22 mouse cellular contexts compared by ENCODE assay signal in genomic region chr8:87816141-87816540, GRCm38 (mm10).
DNase-seq lines count a peak whose midpoint lies in the region; ATAC-seq and TF ChIP-seq lines count a peak whose summit lies in the region.
"Had no signal": no experiment of that assay in that cellular context is flagged by ENCODE, and none has a peak within 500 bp of the region (broad histone marks: within the 10 kb centered on the region; RNA-seq: fewer than 3 reads in every experiment).

No protein-coding gene starts in this region.

- ATAC-seq in forebrain, embryonic 13.5 days = no peak
- no peak for ATAC-seq in forebrain, embryonic 11.5 days (replicated peaks; ENCODE audit: low FRiP score)
- ATAC-seq in neural tube, embryonic 11.5 days (ENCODE audit: insufficient read depth, low FRiP score, low TSS enrichment) = no peak
- ATAC-seq in neural tube, embryonic 15.5 days (ENCODE audit: low FRiP score) = no peak
- no peak for ATAC-seq in hindbrain, postnatal 0 days
- no peak for ATAC-seq in midbrain, postnatal 0 days (ENCODE audit: low FRiP score)
- ATAC-seq: liver, postnatal 0 days had no signal

- no peaks in the 10 kb centered on the region for H3K9me3 ChIP-seq in forebrain, embryonic 13.5 days (replicated peaks)
- no peaks in the 10 kb centered on the region for H3K9me3 ChIP-seq in forebrain, embryonic 11.5 days (ENCODE audit: control insufficient read depth, low read length)
- H3K9me3 ChIP-seq in neural tube, embryonic 11.5 days (ENCODE audit: control insufficient read depth, low read length) = no peaks in the 10 kb centered on the region
- H3K9me3 ChIP-seq in neural tube, embryonic 15.5 days (replicated peaks) = no peaks in the 10 kb centered on the region
- no peaks in the 10 kb centered on the region for H3K9me3 ChIP-seq in hindbrain, postnatal 0 days (ENCODE audit: low read length)
- H3K9me3 ChIP-seq in midbrain, postnatal 0 days (ENCODE audit: low read length) = no peaks in the 10 kb centered on the region
- H3K9me3 ChIP-seq: embryonic facial prominence, embryonic 15.5 days; heart, embryonic 15.5 days; neural tube, embryonic 13.5 days had no signal

- no peak overlapping the region for H3K4me3 ChIP-seq in forebrain, embryonic 13.5 days
- no peak overlapping the region for H3K4me3 ChIP-seq in forebrain, embryonic 11.5 days (ENCODE audit: low read depth, low read length)
- H3K4me3 ChIP-seq in neural tube, embryonic 11.5 days (ENCODE audit: low read depth, low read length) = no peak overlapping the region
- H3K4me3 ChIP-seq in neural tube, embryonic 15.5 days (replicated peaks) = no peak overlapping the region
- H3K4me3 ChIP-seq in hindbrain, postnatal 0 days (ENCODE audit: low read length) = no peak overlapping the region
- no peak overlapping the region for H3K4me3 ChIP-seq in midbrain, postnatal 0 days (ENCODE audit: low read depth, low read length)
- H3K4me3 ChIP-seq: embryonic facial prominence, embryonic 15.5 days; heart, adult 2 months; heart, embryonic 15.5 days; neural tube, embryonic 13.5 days had no signal

- H3K36me3 ChIP-seq in forebrain, embryonic 13.5 days (ENCODE audit: poor library complexity, severe bottlenecking) = no peaks in the 10 kb centered on the region
- no peaks in the 10 kb centered on the region for H3K36me3 ChIP-seq in forebrain, embryonic 11.5 days (ENCODE audit: control insufficient read depth, insufficient read depth, low read length)
- H3K36me3 ChIP-seq in neural tube, embryonic 11.5 days (ENCODE audit: control insufficient read depth, insufficient read depth, low read length) = no peaks in the 10 kb centered on the region
- no peaks in the 10 kb centered on the region for H3K36me3 ChIP-seq in neural tube, embryonic 15.5 days
- H3K36me3 ChIP-seq in hindbrain, postnatal 0 days (ENCODE audit: insufficient read depth, low read length) = no peaks in the 10 kb centered on the region
- no peaks in the 10 kb centered on the region for H3K36me3 ChIP-seq in midbrain, postnatal 0 days (ENCODE audit: insufficient read depth, low read length)
- H3K36me3 ChIP-seq: embryonic facial prominence, embryonic 15.5 days; heart, embryonic 15.5 days; neural tube, embryonic 13.5 days had no signal

- no peaks in the 10 kb centered on the region for H3K27me3 ChIP-seq in forebrain, embryonic 13.5 days
- H3K27me3 ChIP-seq in forebrain, embryonic 11.5 days (ENCODE audit: control insufficient read depth, insufficient read depth, low read length) = no peaks in the 10 kb centered on the region
- no peaks in the 10 kb centered on the region for H3K27me3 ChIP-seq in neural tube, embryonic 11.5 days (ENCODE audit: control insufficient read depth, insufficient read depth, low read length)
- H3K27me3 ChIP-seq in neural tube, embryonic 15.5 days (replicated peaks) = no peaks in the 10 kb centered on the region
- H3K27me3 ChIP-seq in hindbrain, postnatal 0 days (ENCODE audit: insufficient read depth, low read length) = no peaks in the 10 kb centered on the region
- H3K27me3 ChIP-seq in midbrain, postnatal 0 days (ENCODE audit: insufficient read depth, low read length) = no peaks in the 10 kb centered on the region
- H3K27me3 ChIP-seq: embryonic facial prominence, embryonic 15.5 days; heart, embryonic 15.5 days; neural tube, embryonic 13.5 days had no signal

- H3K9ac ChIP-seq in forebrain, embryonic 13.5 days = no peak overlapping the region
- no peak overlapping the region for H3K9ac ChIP-seq in forebrain, embryonic 11.5 days (ENCODE audit: low read length)
- H3K9ac ChIP-seq in neural tube, embryonic 11.5 days (ENCODE audit: low read length) = no peak overlapping the region
- no peak overlapping the region for H3K9ac ChIP-seq in neural tube, embryonic 15.5 days (replicated peaks)
- H3K9ac ChIP-seq in hindbrain, postnatal 0 days (replicated peaks; ENCODE audit: low read length) = no peak overlapping the region
- no peak overlapping the region for H3K9ac ChIP-seq in midbrain, postnatal 0 days (replicated peaks; ENCODE audit: low read length, poor library complexity, severe bottlenecking)
- H3K9ac ChIP-seq: embryonic facial prominence, embryonic 15.5 days; heart, embryonic 15.5 days; liver, postnatal 0 days; neural tube, embryonic 13.5 days had no signal

- DNase-seq in forebrain, embryonic 11.5 days (ENCODE audit: low spot score) = no peak
- DNase-seq in neural tube, embryonic 11.5 days (ENCODE audit: low spot score) = no peak
- DNase-seq in hindbrain, postnatal 0 days (ENCODE audit: low spot score) = peak; percentile 28
- peak; percentile 44 for DNase-seq in midbrain, postnatal 0 days (ENCODE audit: low spot score)
- DNase-seq in adrenal gland, postnatal 4 days (ENCODE audit: low spot score in 2 of 2) = no peak
- DNase-seq in left cerebral cortex, adult 9 months (ENCODE audit: low spot score in 2 of 2) = no peak
- DNase-seq: adrenal gland, postnatal 36 days; cerebellum, postnatal 25 days; embryo, embryonic 11 days; gastrocnemius, postnatal 25 days; heart, adult 2 months; kidney, adult 2 months; kidney, postnatal 4 days; liver, postnatal 0 days; lung, postnatal 10 days; spleen, adult 18-20 months; thymus, postnatal 25 days had no signal

- H3K4me1 ChIP-seq in forebrain, embryonic 13.5 days = peaks cover 29% of the 10 kb centered on the region
- H3K4me1 ChIP-seq in forebrain, embryonic 11.5 days (replicated peaks; ENCODE audit: control insufficient read depth, insufficient read depth, low read length) = 0 out of 2 replicates have a peak, but pooled peaks cover under 1% of the 10 kb centered on the region
- 0 out of 2 replicates have a peak, but pooled peaks cover 8% of the 10 kb centered on the region for H3K4me1 ChIP-seq in neural tube, embryonic 11.5 days (ENCODE audit: control insufficient read depth, insufficient read depth, low read length)
- H3K4me1 ChIP-seq in neural tube, embryonic 15.5 days = peaks cover 29% of the 10 kb centered on the region
- H3K4me1 ChIP-seq in hindbrain, postnatal 0 days (ENCODE audit: insufficient read depth, low read length) = peaks cover 27% of the 10 kb centered on the region
- H3K4me1 ChIP-seq in midbrain, postnatal 0 days (ENCODE audit: insufficient read depth, low read length) = peaks cover 3% of the 10 kb centered on the region; the same call in 1 of the 2 replicates

- WGBS in forebrain, embryonic 13.5 days = 65% methylated on average over 5 of the region's 5 CpGs
- 71% methylated on average over 5 of the region's 5 CpGs for whole genome bisulfite sequencing in forebrain, embryonic 11.5 days
- 60% methylated on average over 5 of the region's 5 CpGs for WGBS in neural tube, embryonic 11.5 days
- WGBS in neural tube, embryonic 15.5 days = 43% methylated on average over 5 of the region's 5 CpGs
- WGBS in hindbrain, postnatal 0 days = 36% methylated on average over 5 of the region's 5 CpGs
- 53% methylated on average over 5 of the region's 5 CpGs for WGBS in midbrain, postnatal 0 days

- no peak overlapping the region for H3K4me2 ChIP-seq in forebrain, embryonic 13.5 days
- H3K4me2 ChIP-seq in forebrain, embryonic 11.5 days (ENCODE audit: low read depth, low read length, severe bottlenecking) = no peak overlapping the region
- H3K4me2 ChIP-seq in neural tube, embryonic 11.5 days (ENCODE audit: low read depth) = no peak overlapping the region
- H3K4me2 ChIP-seq in neural tube, embryonic 15.5 days = no peak overlapping the region
- no peak overlapping the region for H3K4me2 ChIP-seq in hindbrain, postnatal 0 days (ENCODE audit: low read depth, low read length)
- H3K4me2 ChIP-seq in midbrain, postnatal 0 days (ENCODE audit: low read depth, low read length, poor library complexity, severe bottlenecking) = no peak overlapping the region
- H3K4me2 ChIP-seq: embryonic facial prominence, embryonic 15.5 days; heart, embryonic 15.5 days; neural tube, embryonic 13.5 days had no signal

- no peak for TF ChIP-seq CTCF in hindbrain, postnatal 0 days (IDR thresholded peaks at IDR 0.05; ENCODE audit: low read depth)
- TF ChIP-seq CTCF in midbrain, postnatal 0 days (IDR thresholded peaks at IDR 0.05) = no peak

- peak overlapping the region; percentile 14; the same call in 1 of the 2 replicates for H3K27ac ChIP-seq in forebrain, embryonic 13.5 days
- no peak overlapping the region for H3K27ac ChIP-seq in forebrain, embryonic 11.5 days (ENCODE audit: low read depth, low read length)
- H3K27ac ChIP-seq in neural tube, embryonic 11.5 days (ENCODE audit: low read depth, low read length) = 0 out of 2 replicates have a peak overlapping the region, but pooled peaks have one; percentile 8
- no peak overlapping the region; the same call in none of the 2 replicates for H3K27ac ChIP-seq in neural tube, embryonic 15.5 days (replicated peaks)
- 0 out of 2 replicates have a peak overlapping the region, but pooled peaks have one; percentile 5 for H3K27ac ChIP-seq in hindbrain, postnatal 0 days
- no peak overlapping the region for H3K27ac ChIP-seq in midbrain, postnatal 0 days (ENCODE audit: low read depth, low read length)
- H3K27ac ChIP-seq: embryonic facial prominence, embryonic 15.5 days; heart, adult 2 months; heart, embryonic 15.5 days; neural tube, embryonic 13.5 days had no signal

Comparison
In these comparisons a context has a peak if more than half of its experiments do, and no peak if none do; other contexts are left out.
1. H3K27ac ChIP-seq: peak in forebrain, embryonic 13.5 days (single experiment), neural tube, embryonic 11.5 days (single experiment) and hindbrain, postnatal 0 days (single experiment); none in forebrain, embryonic 11.5 days (single experiment), neural tube, embryonic 15.5 days (single experiment) and midbrain, postnatal 0 days (single experiment).
2. DNase-seq: peak in hindbrain, postnatal 0 days (single experiment) and midbrain, postnatal 0 days (single experiment); none in forebrain, embryonic 11.5 days (single experiment), neural tube, embryonic 11.5 days (single experiment), adrenal gland, postnatal 4 days (0 of 2) and left cerebral cortex, adult 9 months (0 of 2).